Mouse (Mus musculus): Measurements from ENCODE around the gene Creld2.

Creld2 gene

DNA sequence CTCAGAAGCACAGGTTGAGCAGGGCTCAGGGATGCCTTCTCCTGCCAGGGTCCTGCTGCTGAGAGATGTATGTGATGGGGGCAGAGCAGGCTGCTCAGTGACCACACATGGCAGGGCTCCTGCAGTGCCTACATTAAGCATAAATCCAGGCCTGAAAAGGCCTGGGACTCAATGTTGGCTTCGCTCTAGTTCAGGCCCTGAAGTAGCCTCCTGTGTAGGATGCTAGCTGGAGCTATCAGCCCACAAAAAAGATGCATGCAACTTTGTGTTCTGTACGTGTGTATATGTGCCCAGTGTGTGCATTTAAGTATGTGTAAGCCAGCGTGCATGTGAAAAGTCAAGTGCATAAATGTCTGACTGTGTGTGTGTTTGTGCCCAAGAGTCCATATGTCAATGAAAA, 54.6 kb downstream of the Creld2 start:
- no peak for DNase-seq

DNA sequence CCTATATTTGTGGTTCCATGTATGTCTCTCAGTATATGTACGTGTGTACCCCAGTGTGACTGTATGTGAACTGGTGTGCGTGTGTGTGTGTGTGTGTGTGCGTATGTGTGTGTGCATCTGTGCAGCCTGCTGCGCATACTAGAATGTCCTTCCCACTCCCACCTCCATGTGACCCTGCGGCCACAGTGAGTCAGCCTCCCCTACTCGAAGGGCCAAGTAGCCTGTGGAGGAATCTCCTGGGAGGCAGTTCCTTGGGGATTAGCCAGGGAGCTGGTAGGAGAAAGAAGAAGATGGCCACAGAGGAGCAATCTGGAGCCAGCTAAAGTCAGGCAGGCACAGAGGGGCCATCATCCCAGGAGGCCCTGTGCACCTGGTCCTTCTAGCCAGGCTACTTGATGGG, 55.0 kb downstream of the Creld2 start:
- peak; percentile 3 for DNase-seq

DNA sequence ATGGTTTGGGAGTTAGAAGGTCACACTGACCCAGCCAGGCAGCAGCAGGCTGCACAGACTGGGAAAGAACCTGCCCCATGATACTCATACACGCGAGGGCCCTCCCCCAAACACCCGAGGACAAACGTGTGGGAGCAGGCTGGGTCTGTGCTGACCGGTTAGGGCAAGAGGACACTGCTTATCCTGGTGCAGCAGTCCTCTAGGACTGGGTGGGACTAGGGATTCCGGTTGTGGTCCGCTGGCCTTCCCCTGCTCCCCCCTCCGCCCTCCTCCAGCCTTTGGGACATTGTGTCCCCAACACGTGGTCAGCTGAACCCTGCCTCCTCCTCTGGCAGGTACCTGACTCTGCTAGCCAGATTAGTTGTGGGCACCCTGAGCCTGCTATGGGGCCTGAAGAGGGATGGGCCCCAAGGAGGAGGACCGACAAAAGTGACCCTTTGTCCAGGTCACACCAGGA, 56.2 kb downstream of the Creld2 start:
- peak; percentile 20 for DNase-seq
